8 mouse cellular contexts compared by ENCODE assay signal in the genomic region with DNA sequence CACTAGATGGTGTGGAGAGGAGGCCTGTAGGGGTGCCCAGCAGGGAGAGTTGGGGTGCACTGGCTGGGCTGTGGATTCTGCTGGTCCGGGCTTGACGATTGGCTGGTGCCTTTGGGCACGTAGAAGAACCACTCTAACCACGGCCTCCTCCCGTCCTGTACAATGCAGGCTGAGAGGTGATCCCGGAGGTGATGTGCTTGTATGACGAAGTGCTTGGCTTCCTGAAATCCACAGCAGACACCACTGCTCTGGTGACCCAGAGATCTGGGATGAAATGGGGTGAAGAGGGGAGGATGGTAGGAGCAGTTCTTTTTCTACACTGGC. TPM values are rescaled to one million over a fixed set of nuclear protein-coding genes. Genes with fewer than 3 reads are reported as not detected.
A peak's percentile ranks its signal among the peaks of the same experiment; 100 is the strongest.
DNase-seq lines count a peak whose midpoint lies in the region; ATAC-seq lines count a peak whose summit lies in the region.

No protein-coding gene starts in this region.

- H3K4me1 ChIP-seq in limb, embryonic 15.5 days: peaks cover 40% of the 10 kb centered on the region

- WGBS in limb, embryonic 15.5 days: 23% methylated on average over 7 of the region's 7 CpGs

- DNase-seq in cerebellum, adult 11-12 months: peak; percentile 42
- DNase-seq in cerebellum, adult 9-10 months: no peak
- peak; percentile 17 for DNase-seq in right cerebral cortex, postnatal 4 days
- no peak for DNase-seq in right cerebral cortex, postnatal 36 days (ENCODE audit: low spot score in 2 of 2)
- no peak for DNase-seq in adrenal gland, postnatal 4 days (ENCODE audit: low spot score in 2 of 2)
- DNase-seq in thymus, postnatal 14 days: no peak

- no peak overlapping the region for H3K27ac ChIP-seq in limb, embryonic 15.5 days

- no peak overlapping the region for H3K9ac ChIP-seq in limb, embryonic 15.5 days

- H3K4me3 ChIP-seq in limb, embryonic 15.5 days: peak overlapping the region; percentile 72; the same call in 1 of the 2 replicates

- no peaks in the 10 kb centered on the region for H3K27me3 ChIP-seq in limb, embryonic 15.5 days

- H3K36me3 ChIP-seq in limb, embryonic 15.5 days: peaks cover 24% of the 10 kb centered on the region

- no peaks in the 10 kb centered on the region for H3K9me3 ChIP-seq in limb, embryonic 15.5 days

- no peak for ATAC-seq in limb, embryonic 15.5 days (ENCODE audit: insufficient number of reproducible peaks, low FRiP score, low TSS enrichment, low read depth)
- no peak for ATAC-seq in inflammation-experienced regulatory T-cells, adult 6 months

- peak overlapping the region; percentile 95 for H3K4me2 ChIP-seq in limb, embryonic 15.5 days

RNA-seq across cellular contexts. Expression of a gene that starts 36.4 kb away (rescaled TPM):
- 18.9 and 22.6 TPM in 2 replicates for polyA plus RNA-seq in limb, embryonic 15.5 days (2015; fragmentation: Nextera tagmentation; extraction: Ambion mirVana)
- polyA plus RNA-seq in inflammation-experienced regulatory T-cells, adult 6 months (2017; shearing (Covaris generic)): 10 to 100 TPM in 2 of 3 experiments, 1 to 10 TPM in 1; 5.6 to 12.2 (median 12.1) TPM
- 10 to 100 TPM; 61.4 to 69.8 TPM for total RNA-seq in adrenal gland, postnatal 4 days (2021)

Comparison
In these comparisons a context has a peak if more than half of its experiments do, and no peak if none do; other contexts are left out.
1. DNase-seq: peak in cerebellum, adult 11-12 months (single experiment) and right cerebral cortex, postnatal 4 days (single experiment); none in cerebellum, adult 9-10 months (single experiment), right cerebral cortex, postnatal 36 days (0 of 2), adrenal gland, postnatal 4 days (0 of 2) and thymus, postnatal 14 days (single experiment).